Mouse (Mus musculus): Measurements from ENCODE around the gene Olfr270.
A peak's percentile ranks its signal among the peaks of the same experiment; 100 is the strongest.

Gene Olfr270

GRCm38 (mm10) chr4:52964247-52964646 lies at the start of gene Olfr270:
Olfr270 (plus strand) TSS chr4:52964547.
- DNase-seq = no peak

- DNase-seq = no peak
Observed at GRCm38 (mm10) chr4:52916659-52917310, 47.6 kb upstream of the Olfr270 start.

- DNase-seq = no peak
Observed at GRCm38 (mm10) chr4:52917311-52917688, 47.0 kb upstream of the Olfr270 start.

- DNase-seq = no peak
Observed at GRCm38 (mm10) chr4:52919078-52919477, 45.3 kb upstream of the Olfr270 start, which contains the start of gene Olfr272. Olfr272 (minus strand) TSS chr4:52919178.

GRCm38 (mm10) chr4:52930480-52930879 lies 33.9 kb upstream of the Olfr270 start:
- no peak for DNase-seq

GRCm38 (mm10) chr4:52946665-52947064 lies 17.7 kb upstream of the Olfr270 start:
- no peak for DNase-seq

GRCm38 (mm10) chr4:52949005-52949404 lies 15.3 kb upstream of the Olfr270 start:
- no peak for DNase-seq

GRCm38 (mm10) chr4:52958693-52959092 lies 5.7 kb upstream of the Olfr270 start:
- peak; percentile 18 for DNase-seq

- no peak for DNase-seq
Observed at GRCm38 (mm10) chr4:52985216-52985615, 20.9 kb downstream of the Olfr270 start.

- DNase-seq = no peak
Observed at GRCm38 (mm10) chr4:52986266-52986665, 21.9 kb downstream of the Olfr270 start.

GRCm38 (mm10) chr4:52989248-52989647 lies 24.9 kb downstream of the Olfr270 start, which contains the start of gene Nipsnap3a:
Nipsnap3a (plus strand) TSS chr4:52989272.
- no peak for DNase-seq

- no peak for DNase-seq
Observed at GRCm38 (mm10) chr4:52999449-52999848, 35.1 kb downstream of the Olfr270 start.

GRCm38 (mm10) chr4:53000154-53000553 lies 35.8 kb downstream of the Olfr270 start:
- no peak for DNase-seq

- DNase-seq = no peak
Observed at GRCm38 (mm10) chr4:53009183-53009582, 44.8 kb downstream of the Olfr270 start.

- no peak for DNase-seq
Observed at GRCm38 (mm10) chr4:53009871-53010270, 45.5 kb downstream of the Olfr270 start.

GRCm38 (mm10) chr4:53011732-53012361 lies 47.5 kb downstream of the Olfr270 start, which contains the start of gene Nipsnap3b:
Nipsnap3b (plus strand) TSS chr4:53011880.
- peak; percentile 95 for DNase-seq

GRCm38 (mm10) chr4:53014421-53014820 lies 50.1 kb downstream of the Olfr270 start:
- no peak for DNase-seq

- no peak for DNase-seq
Observed at GRCm38 (mm10) chr4:53015024-53015423, 50.7 kb downstream of the Olfr270 start.

GRCm38 (mm10) chr4:53018392-53018791 lies 54.0 kb downstream of the Olfr270 start:
- DNase-seq = no peak
